Mouse (Mus musculus) lung, embryonic 14.5 days (tissue): ENCODE measurements at regions not wholly inside any gene's neighbourhood (a gene's known extent, or its start where the extent isn't known, plus 50 kb on each side); places are given as distances from the start of the nearest gene placed in this dataset.

Source experiments
- ATAC-seq: fragments of 200-750 bp; cut with Nextera tagmentation; 2 replicates; pipeline ENCODE4 v1.8.0; 2017; ENCODE audit warnings: mild to moderate bottlenecking, moderate TSS enrichment, moderate library complexity; ENCODE audit not compliant: insufficient read depth
- DNase-seq: peaks from one replicate; pipeline ENCODE4 v3.0.0-alpha.2; 2015
- H3K27ac ChIP-seq: fragments of 300-500 bp; sonication (generic); 2 replicates; pipeline ENCODE4 v1.5.1; 2014; ENCODE audit warnings: low read depth, mild to moderate bottlenecking, moderate library complexity
- H3K27me3 ChIP-seq: fragments of 300-500 bp; sonication (generic); 2 replicates; pipeline ENCODE4 v1.6.1; 2014; ENCODE audit warnings: low read length, control low read depth; ENCODE audit not compliant: insufficient read depth
- H3K36me3 ChIP-seq: fragments of 300-500 bp; sonication (generic); 2 replicates; pipeline ENCODE4 v1.6.1; 2014; ENCODE audit warnings: control low read depth; ENCODE audit not compliant: insufficient read depth
- H3K4me1 ChIP-seq: fragments of 300-500 bp; sonication (generic); 2 replicates; pipeline ENCODE4 v1.6.1; 2014; ENCODE audit warnings: antibody characterized with exemption, control low read depth; ENCODE audit not compliant: insufficient read depth
- H3K4me2 ChIP-seq: fragments of 300-500 bp; sonication (generic); 2 replicates; pipeline ENCODE4 v1.6.1; 2014; ENCODE audit warnings: mild to moderate bottlenecking
- H3K4me3 ChIP-seq: fragments of 300-500 bp; sonication (generic); 2 replicates; pipeline ENCODE4 v1.5.1; 2014; ENCODE audit warnings: low read depth, low read length
- H3K9ac ChIP-seq: fragments of 300-500 bp; sonication (generic); 2 replicates; pipeline ENCODE4 v1.6.1; 2014
- H3K9me3 ChIP-seq: fragments of 300-500 bp; sonication (generic); 2 replicates; pipeline ENCODE4 v1.6.1; 2016; ENCODE audit warnings: low read depth, low read length, control low read depth
- CTCF ChIP-seq: IDR thresholded peaks from 2 replicates; pipeline ENCODE4 v1.5.1; 2016; ENCODE audit warnings: antibody characterized with exemption, low read depth
- WGBS: fragments of 180-500 bp; shearing (Covaris S2); extraction: QIAGEN DNeasy Blood & Tissue Kit; methylation state at CpG from one replicate; pipeline ENCODE4 v1.1.7; 2014; 5-methylcytosine and 5-hydroxymethylcytosine counted together

DNA sequence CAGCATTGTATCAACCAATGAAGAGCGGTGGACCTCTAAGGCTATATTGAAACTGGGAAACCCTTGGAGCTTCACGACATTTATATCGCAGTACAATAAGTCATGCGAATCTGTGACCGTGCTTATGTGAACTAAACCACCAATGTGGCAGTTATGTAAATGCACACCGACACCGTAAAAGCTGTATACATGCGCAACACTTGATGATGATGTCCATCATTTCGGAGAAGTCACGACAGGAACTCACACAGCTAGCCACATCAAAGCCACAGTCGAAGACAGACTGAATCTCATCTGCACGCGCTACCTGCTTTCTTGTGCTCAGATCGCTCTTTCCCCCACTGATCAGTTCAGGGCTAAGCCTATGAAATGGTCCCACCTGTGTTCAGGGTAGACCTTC, 114.2 kb upstream of the Stmnd1 start:
- no peak for TF ChIP-seq CTCF
- H3K9ac ChIP-seq = no peak overlapping the region
- no peak for DNase-seq
- H3K27me3 ChIP-seq = no peaks in the 10 kb centered on the region
- 88% methylated on average over 14 of the region's 14 CpGs for WGBS
- H3K9me3 ChIP-seq = no peaks in the 10 kb centered on the region
- H3K27ac ChIP-seq = no peak overlapping the region
- no peak overlapping the region for H3K4me2 ChIP-seq
- no peak for ATAC-seq
- H3K4me3 ChIP-seq = no peak overlapping the region
- no peaks in the 10 kb centered on the region for H3K4me1 ChIP-seq
- no peaks in the 10 kb centered on the region for H3K36me3 ChIP-seq

DNA sequence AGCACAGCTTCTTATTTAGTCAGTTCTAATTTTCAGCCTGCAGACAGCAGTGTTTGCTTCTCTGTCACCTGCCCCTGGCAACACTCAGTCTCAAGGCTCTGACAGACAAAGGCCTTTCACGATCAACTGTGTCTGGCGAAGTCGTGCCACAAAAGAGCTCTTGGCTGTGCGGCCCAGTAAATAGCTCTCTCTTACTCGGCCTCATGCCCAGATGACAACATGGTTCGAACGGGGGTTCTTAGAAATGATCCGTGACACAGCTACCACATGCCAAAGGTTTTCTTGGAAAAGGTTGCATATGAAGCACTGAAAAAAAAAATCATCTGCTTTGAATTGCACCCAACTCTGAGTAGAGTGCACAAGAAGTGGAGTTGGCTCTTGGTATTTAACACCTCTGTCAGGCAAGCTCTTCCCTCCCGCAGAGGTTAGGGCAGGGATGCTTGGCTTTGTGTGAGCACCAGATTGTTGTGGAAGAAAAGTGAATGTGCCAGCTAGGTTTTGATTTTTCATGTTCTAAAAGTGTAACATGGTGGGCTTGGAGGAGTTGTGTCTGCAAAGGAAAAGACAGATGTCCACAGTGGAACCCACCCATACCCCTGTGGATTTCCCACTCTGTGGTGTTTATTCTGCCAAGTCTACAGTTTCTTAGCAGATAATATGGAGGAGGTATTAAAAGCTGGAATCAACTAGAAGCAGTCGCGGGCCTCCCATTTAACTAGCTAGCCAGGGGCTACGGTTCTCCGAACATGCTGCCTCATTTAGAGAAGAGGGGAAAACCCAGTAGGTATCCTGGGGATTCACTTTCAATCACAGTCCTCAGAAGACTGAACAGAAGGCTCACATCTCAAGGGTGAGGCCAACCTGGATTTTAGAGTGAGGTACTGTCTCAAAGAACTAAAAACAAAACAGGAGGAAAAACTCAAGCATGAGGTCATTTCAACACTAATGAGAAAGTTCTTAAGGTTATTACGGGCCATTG, 120.0 kb upstream of the Stmnd1 start:
- H3K27ac ChIP-seq = no peak overlapping the region

DNA sequence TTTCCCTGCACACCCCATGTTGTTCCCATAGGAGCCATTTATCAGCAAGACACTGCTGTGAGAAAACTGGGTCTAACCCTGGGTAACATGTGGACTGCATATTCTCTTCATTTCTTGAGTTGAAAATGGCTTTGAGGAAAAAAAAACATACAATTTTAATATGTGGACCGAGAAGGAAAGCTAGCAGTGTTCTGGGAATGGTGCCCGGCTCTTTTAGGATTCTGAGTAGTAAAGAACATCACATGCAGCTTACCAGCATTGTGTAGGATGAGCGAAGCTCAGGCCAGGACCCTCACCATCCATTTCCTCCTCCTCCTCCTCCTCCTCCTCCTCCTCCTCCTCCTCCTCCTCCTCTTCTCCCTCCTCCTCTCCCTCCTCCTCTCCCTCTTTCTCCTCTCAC, 133.5 kb upstream of the Stmnd1 start:
- H3K27ac ChIP-seq = no peak overlapping the region
- no peak for TF ChIP-seq CTCF
- H3K9me3 ChIP-seq = no peaks in the 10 kb centered on the region
- H3K9ac ChIP-seq = no peak overlapping the region
- H3K4me2 ChIP-seq = no peak overlapping the region
- ATAC-seq (no peak), DNase-seq (no peak)
- H3K36me3 ChIP-seq = no peaks in the 10 kb centered on the region
- no peaks in the 10 kb centered on the region for H3K4me1 ChIP-seq
- WGBS = 92% methylated on average over 3 of the region's 3 CpGs
- no peaks in the 10 kb centered on the region for H3K27me3 ChIP-seq
- no peak overlapping the region for H3K4me3 ChIP-seq

More for the DNA sequence above, 120.0 kb upstream of the Stmnd1 start:
- H3K4me3 ChIP-seq = no peak overlapping the region
- ATAC-seq = no peak
- H3K27me3 ChIP-seq = no peaks in the 10 kb centered on the region
- no peaks in the 10 kb centered on the region for H3K4me1 ChIP-seq
- no peak for DNase-seq
- TF ChIP-seq CTCF = no peak
- H3K9me3 ChIP-seq = no peaks in the 10 kb centered on the region
- 81% methylated on average over 14 of the region's 14 CpGs for WGBS
- H3K9ac ChIP-seq = no peak overlapping the region
- H3K4me2 ChIP-seq = no peak overlapping the region
- H3K36me3 ChIP-seq = no peaks in the 10 kb centered on the region

DNA sequence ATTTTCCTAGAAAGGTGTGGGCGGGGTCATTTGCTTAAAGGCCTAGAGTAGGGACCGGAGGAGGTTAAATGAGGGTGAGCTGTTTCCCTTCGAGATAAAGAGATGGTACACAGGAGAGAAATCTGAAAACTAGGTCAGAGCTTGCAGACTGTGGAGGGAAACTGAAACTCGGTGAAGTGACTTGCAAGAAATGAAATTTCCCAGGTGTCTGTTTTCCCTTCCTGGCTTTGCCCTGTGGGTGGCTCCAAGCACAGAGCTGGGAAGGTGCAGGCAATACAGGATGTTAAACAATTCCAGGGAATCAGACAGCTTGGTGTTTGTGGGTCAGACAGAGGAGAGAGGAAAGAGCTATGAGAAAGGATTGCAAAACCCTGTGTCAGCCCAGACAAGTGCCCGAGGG, 134.3 kb upstream of the Stmnd1 start:
- no peak for DNase-seq
- no peak for TF ChIP-seq CTCF
- H3K27me3 ChIP-seq = no peaks in the 10 kb centered on the region
- WGBS = 69% methylated on average over 5 of the region's 5 CpGs
- H3K36me3 ChIP-seq = no peaks in the 10 kb centered on the region
- no peak overlapping the region for H3K4me3 ChIP-seq
- H3K4me2 ChIP-seq = no peak overlapping the region
- H3K9ac ChIP-seq = no peak overlapping the region
- ATAC-seq = no peak
- no peaks in the 10 kb centered on the region for H3K4me1 ChIP-seq
- no peak overlapping the region for H3K27ac ChIP-seq
- H3K9me3 ChIP-seq = no peaks in the 10 kb centered on the region

DNA sequence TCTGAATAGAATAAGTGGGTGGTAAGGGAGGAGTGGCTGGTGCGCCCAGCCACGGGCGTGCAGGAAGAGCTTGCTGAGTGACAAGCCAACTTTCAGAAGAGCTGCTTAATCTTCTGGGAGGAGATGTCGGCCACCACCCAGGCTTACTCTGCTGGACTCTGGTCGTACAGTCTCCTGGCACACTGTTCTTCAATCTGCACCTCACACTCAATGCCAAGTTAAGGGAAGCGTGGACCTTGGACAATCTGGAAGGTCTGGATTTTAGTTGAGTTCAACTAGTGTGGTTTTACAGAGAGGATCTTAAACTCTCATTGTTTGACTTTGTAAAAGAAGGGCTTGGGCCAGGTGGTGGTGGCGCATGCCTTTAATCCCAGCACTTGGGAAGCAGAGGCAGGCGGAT, 138.1 kb upstream of the Stmnd1 start:
- 89% methylated on average over 8 of the region's 8 CpGs for WGBS
- Histone ChIP-seq H3K36me3 (no peaks in the 10 kb centered on the region), H3K4me3 (no peak overlapping the region), H3K4me2 (no peak overlapping the region), H3K9ac (no peak overlapping the region), H3K4me1 (no peaks in the 10 kb centered on the region), H3K9me3 (no peaks in the 10 kb centered on the region), H3K27ac (no peak overlapping the region), H3K27me3 (no peaks in the 10 kb centered on the region)
- no peak for TF ChIP-seq CTCF
- ATAC-seq = no peak
- DNase-seq = no peak

DNA sequence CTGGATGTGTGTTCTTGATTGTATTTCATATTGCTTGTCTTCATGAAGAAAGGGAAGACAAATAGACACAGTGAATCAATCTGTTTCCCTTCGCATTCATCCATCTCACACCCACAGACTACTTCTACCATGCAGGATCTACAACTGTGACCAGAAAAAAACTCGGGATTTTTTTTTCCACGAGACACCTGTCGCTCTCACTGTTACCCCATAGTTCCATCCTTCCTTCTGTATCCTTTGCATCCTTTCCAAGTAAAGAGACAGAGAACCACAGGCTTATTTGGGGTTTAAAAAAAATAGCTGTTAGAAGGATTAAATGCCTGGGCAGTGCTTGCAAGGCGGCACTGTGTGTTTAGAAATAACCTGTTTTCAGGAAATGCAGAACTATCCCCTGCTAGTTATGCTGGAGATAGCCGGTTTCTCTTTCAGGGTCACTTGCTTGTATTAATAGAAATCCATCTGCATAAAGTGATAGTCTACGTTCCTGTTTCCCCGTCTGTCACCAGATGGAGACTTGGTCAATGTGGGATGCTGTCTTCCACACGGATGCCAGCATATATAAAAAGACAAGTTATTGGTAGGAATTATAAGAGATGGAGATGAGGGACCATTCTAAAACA, 144.2 kb upstream of the Stmnd1 start:
- no peak overlapping the region for H3K27ac ChIP-seq
- no peak for TF ChIP-seq CTCF
- H3K4me3 ChIP-seq = no peak overlapping the region
- no peaks in the 10 kb centered on the region for H3K4me1 ChIP-seq
- DNase-seq (no peak), ATAC-seq (no peak)
- 87% methylated on average over 9 of the region's 9 CpGs for WGBS
- H3K36me3 ChIP-seq = no peaks in the 10 kb centered on the region
- no peaks in the 10 kb centered on the region for H3K9me3 ChIP-seq
- H3K9ac ChIP-seq = no peak overlapping the region
- H3K27me3 ChIP-seq = no peaks in the 10 kb centered on the region
- H3K4me2 ChIP-seq = no peak overlapping the region

DNA sequence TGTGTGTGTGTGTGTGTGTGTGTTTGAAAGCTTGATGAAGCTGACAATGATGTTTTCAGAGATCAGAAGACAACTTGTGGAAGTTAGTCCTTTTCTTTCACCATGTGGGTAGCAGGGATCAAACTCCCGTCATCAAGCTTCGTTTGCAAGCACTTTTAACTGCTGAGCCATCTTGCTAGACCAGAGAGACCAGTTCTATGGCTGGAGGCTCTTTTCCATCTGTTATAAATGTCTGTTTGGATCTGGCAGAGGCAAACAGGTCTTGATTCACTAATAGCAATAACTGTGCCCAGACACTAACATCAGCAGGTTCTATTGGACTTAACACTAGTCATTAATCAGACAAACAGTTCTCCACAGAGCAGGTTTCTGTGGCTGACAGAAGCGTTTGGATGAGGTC, 150.1 kb upstream of the Stmnd1 start:
- H3K9me3 ChIP-seq = no peaks in the 10 kb centered on the region
- H3K36me3 ChIP-seq = no peaks in the 10 kb centered on the region
- 52% methylated on average over 3 of the region's 3 CpGs for WGBS
- H3K4me2 ChIP-seq = no peak overlapping the region
- no peak overlapping the region for H3K4me3 ChIP-seq
- no peaks in the 10 kb centered on the region for H3K4me1 ChIP-seq
- DNase-seq (no peak), ATAC-seq (no peak)
- no peak for TF ChIP-seq CTCF
- no peak overlapping the region for H3K9ac ChIP-seq
- H3K27ac ChIP-seq = no peak overlapping the region
- H3K27me3 ChIP-seq = no peaks in the 10 kb centered on the region
